Mouse (Mus musculus) E14TG2a.4 (cell line): Measurements from ENCODE around the gene Fam193b.

Source experiments
- CTCF ChIP-seq: conservative IDR thresholded peaks from 2 replicates; pipeline ENCODE4 v1.5.1; 2014; ENCODE audit warnings: low read length
- NANOG ChIP-seq: IDR thresholded peaks from 2 replicates; pipeline ENCODE4 v1.6.1; 2014; ENCODE audit warnings: borderline replicate concordance, low read length, mixed read lengths

GRCm38 (mm10) chr13:55600657-55601056, 29.7 kb upstream of the Fam193b start:
- TF ChIP-seq CTCF: no peak
- no peak for TF ChIP-seq NANOG
